Mouse (Mus musculus) forebrain, postnatal 0 days (tissue): Measurements from ENCODE around the gene Olfr555. TPM values are rescaled to one million over a fixed set of nuclear protein-coding genes. Genes with fewer than 3 reads are reported as not detected.

Source experiments
- ATAC-seq: fragments of 200-750 bp; cut with Nextera tagmentation; 2 replicates; pipeline ENCODE4 v1.8.0; 2017; ENCODE audit warnings: mild to moderate bottlenecking, moderate library complexity
- DNase-seq: peaks from one replicate; pipeline ENCODE4 v3.0.0-alpha.2; 2015
- H3K27ac ChIP-seq: fragments of 300-500 bp; sonication (generic); 2 replicates; pipeline ENCODE4 v1.5.1; 2014; ENCODE audit warnings: low read depth, mild to moderate bottlenecking, antibody characterized with exemption, low read length, moderate library complexity, mixed read lengths
- H3K27me3 ChIP-seq: fragments of 300-500 bp; sonication (generic); 2 replicates; pipeline ENCODE4 v1.6.1; 2014; ENCODE audit warnings: mild to moderate bottlenecking, low read length, mixed read lengths; ENCODE audit not compliant: insufficient read depth
- H3K36me3 ChIP-seq: fragments of 300-500 bp; sonication (generic); 2 replicates; pipeline ENCODE4 v1.6.1; 2014; ENCODE audit warnings: mild to moderate bottlenecking, moderate library complexity; ENCODE audit not compliant: insufficient read depth
- H3K4me1 ChIP-seq: fragments of 300-500 bp; sonication (generic); 2 replicates; pipeline ENCODE4 v1.6.1; 2014; ENCODE audit warnings: antibody characterized with exemption; ENCODE audit not compliant: insufficient read depth
- H3K4me2 ChIP-seq: fragments of 300-500 bp; sonication (generic); 2 replicates; pipeline ENCODE4 v1.6.1; 2014; ENCODE audit warnings: low read depth, mild to moderate bottlenecking, moderate library complexity
- H3K4me3 ChIP-seq: fragments of 300-500 bp; sonication (generic); 2 replicates; pipeline ENCODE4 v1.5.1; 2014; ENCODE audit warnings: low read depth, low read length, mixed read lengths
- H3K9ac ChIP-seq: fragments of 300-500 bp; sonication (generic); 2 replicates; pipeline ENCODE4 v1.6.1; 2014; ENCODE audit warnings: mild to moderate bottlenecking
- H3K9me3 ChIP-seq: fragments of 300-500 bp; sonication (generic); 2 replicates; pipeline ENCODE4 v1.6.1; 2016; ENCODE audit warnings: low read length
- CTCF ChIP-seq: sonication (generic); IDR thresholded peaks from 2 replicates; pipeline ENCODE4 v1.5.1; 2016; ENCODE audit warnings: antibody characterized with exemption, control low read depth, low read depth
- WGBS: fragments of 180-500 bp; shearing (Covaris S2); extraction: QIAGEN DNeasy Blood & Tissue Kit; methylation state at CpG from one replicate; pipeline ENCODE4 v1.1.7; 2014; 5-methylcytosine and 5-hydroxymethylcytosine counted together
- polyA plus RNA-seq: library from polyadenylated mRNA; unstranded; fragments of >200 nt; fragmentation: Nextera tagmentation; extraction: Ambion mirVana; gene quantifications from 2 replicates; pipeline ENCODE4 v1.2.1, GENCODE M21; 2015
- total RNA-seq: library from RNA; depleted of rRNA; stranded (reverse); fragments of >200 nt; gene quantifications from 2 replicates; pipeline ENCODE4 v1.2.3, GENCODE M21; 2014; rRNA removed

The Olfr555 gene
- total and polyA plus RNA-seq, 2 experiments from 2014 or later: not detected

DNA sequence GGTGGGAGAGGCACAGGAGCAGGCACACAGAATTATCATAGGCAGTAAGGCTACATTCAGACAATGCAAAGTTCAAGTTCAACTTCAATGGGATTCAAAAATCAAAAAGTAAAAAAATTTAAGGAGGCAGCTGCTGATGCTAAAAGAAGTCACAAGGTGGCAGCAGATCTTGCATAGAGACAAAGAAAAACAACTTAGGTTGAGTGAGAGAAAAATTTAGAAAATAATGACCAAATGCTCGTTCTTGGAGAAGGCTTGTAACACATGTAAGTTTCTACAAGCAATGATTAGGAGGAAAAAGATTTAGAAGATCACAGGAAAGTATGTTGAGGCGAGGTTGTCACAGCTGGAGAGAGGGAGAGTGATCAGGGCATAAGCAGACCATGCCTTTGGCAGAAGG lies 6.8 kb downstream of the Olfr555 start:
- ATAC-seq (no peak), DNase-seq (peak; percentile 61)
- H3K4me1 ChIP-seq: no peaks in the 10 kb centered on the region
- 27% methylated on average over 2 of the region's 2 CpGs for WGBS
- no peaks in the 10 kb centered on the region for H3K9me3 ChIP-seq
- no peaks in the 10 kb centered on the region for H3K27me3 ChIP-seq
- TF ChIP-seq CTCF: peak; percentile 69
- no peaks in the 10 kb centered on the region for H3K36me3 ChIP-seq
- no peak overlapping the region for H3K4me3 ChIP-seq
- no peak overlapping the region for H3K27ac ChIP-seq
- H3K4me2 ChIP-seq: no peak overlapping the region
- no peak overlapping the region for H3K9ac ChIP-seq

DNA sequence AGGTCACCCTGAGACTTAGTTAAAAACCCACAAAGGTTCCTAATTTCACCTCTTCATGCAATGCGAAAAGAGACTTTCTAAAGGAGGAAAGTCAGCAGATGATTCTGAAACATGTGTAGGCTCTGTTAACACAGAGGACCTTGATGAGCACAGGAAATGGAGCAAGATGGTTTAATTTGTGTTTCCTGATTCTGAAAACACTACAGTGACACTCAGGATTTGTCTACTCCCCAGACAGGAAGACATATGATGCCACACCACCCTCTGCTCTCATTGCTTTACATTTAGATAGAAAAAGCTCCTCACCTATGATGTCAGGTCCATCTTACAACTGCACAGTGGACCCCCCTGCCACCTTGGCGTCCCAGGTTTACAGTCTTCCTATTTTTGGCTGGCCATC lies 17.6 kb downstream of the Olfr555 start:
- Histone ChIP-seq H3K27ac (no peak overlapping the region), H3K4me3 (no peak overlapping the region), H3K9ac (no peak overlapping the region), H3K36me3 (no peaks in the 10 kb centered on the region), H3K9me3 (no peaks in the 10 kb centered on the region), H3K4me2 (no peak overlapping the region), H3K27me3 (no peaks in the 10 kb centered on the region), H3K4me1 (no peaks in the 10 kb centered on the region)
- 81% methylated on average over 2 of the region's 2 CpGs for WGBS
- no peak for ATAC-seq
- TF ChIP-seq CTCF: no peak
- no peak for DNase-seq

- H3K4me1 ChIP-seq: no peaks in the 10 kb centered on the region; the same call in 1 of the 2 replicates
- H3K27ac ChIP-seq: no peak overlapping the region
- ATAC-seq (no peak), DNase-seq (no peak)
- H3K36me3 ChIP-seq: no peaks in the 10 kb centered on the region
- H3K4me3 ChIP-seq: no peak overlapping the region
- H3K27me3 ChIP-seq: no peaks in the 10 kb centered on the region
- no peaks in the 10 kb centered on the region for H3K9me3 ChIP-seq
- no peak overlapping the region for H3K4me2 ChIP-seq
- no peak overlapping the region for H3K9ac ChIP-seq
- no peak for TF ChIP-seq CTCF
- WGBS: 91% methylated on average over 1 of the region's 1 CpGs
Observed at GRCm38 (mm10) chr7:102681916-102682315, 23.3 kb downstream of the Olfr555 start.

- H3K4me2 ChIP-seq: peak within 1 kb of the TSS; percentile 79
- no peaks in the 10 kb centered on the region; the same call in 1 of the 2 replicates for H3K4me1 ChIP-seq
- no peaks in the 10 kb centered on the region for H3K27me3 ChIP-seq
- no peak for TF ChIP-seq CTCF
- peak; percentile 90 for DNase-seq
- peak; percentile 100 for ATAC-seq
- H3K9ac ChIP-seq: peak within 1 kb of the TSS; percentile 56
- peak within 1 kb of the TSS; percentile 60 for H3K4me3 ChIP-seq
- 0 out of 2 replicates have a peak within 1 kb of the TSS, but pooled peaks have one; percentile 50 for H3K27ac ChIP-seq
- no peaks in the 10 kb centered on the region for H3K36me3 ChIP-seq
- WGBS: 1% methylated on average over 40 of the region's 40 CpGs
- H3K9me3 ChIP-seq: no peaks in the 10 kb centered on the region
Observed at GRCm38 (mm10) chr7:102686944-102687501, 28.4 kb downstream of the Olfr555 start, which contains the start of gene Trim68. Trim68 (minus strand) TSS chr7:102687327.

DNA sequence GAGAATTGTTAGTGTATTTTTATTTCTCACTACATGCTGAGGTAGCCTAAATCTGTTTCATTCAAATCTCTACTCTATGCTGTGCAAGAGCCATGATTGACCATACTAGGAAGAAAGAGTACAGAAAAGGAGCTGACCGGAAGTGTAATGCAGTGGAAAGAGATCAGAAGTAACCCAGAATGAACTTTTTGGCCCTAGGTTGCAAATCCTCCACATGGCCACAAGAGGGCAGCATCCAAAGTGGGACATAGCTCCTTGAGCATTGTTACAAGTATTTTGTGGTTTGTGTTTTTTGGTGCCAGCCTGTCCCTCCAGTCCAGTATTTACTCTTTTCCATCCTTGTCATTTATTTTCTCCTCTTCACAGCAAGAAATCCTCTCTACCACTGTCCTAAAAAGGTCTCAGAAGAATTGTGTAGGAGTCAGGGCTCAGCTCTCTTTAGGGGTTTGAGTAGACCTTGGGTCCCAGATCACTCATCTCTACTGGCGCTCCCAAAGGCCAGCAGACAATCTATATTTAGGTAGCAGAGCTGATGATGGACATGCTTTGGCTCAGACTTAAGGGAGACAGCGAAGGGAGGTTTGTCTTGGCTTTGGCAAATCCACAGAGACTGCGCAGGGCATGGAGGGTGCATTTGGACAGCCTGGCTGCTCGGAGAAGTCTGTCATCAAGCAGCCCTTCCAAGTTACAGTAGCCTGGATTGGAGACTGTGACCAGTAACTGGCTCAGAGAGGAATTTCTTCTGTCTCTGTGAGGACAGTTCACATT lies 36.9 kb downstream of the Olfr555 start, which contains the start of gene Olfr557:
TSS of gene Olfr557 (plus strand) at position 553 of the 768 bp plus-strand sequence.
- Histone ChIP-seq H3K4me1 (no peaks in the 10 kb centered on the region), H3K4me2 (no peak within 1 kb of the TSS), H3K9me3 (no peaks in the 10 kb centered on the region), H3K27me3 (no peaks in the 10 kb centered on the region), H3K36me3 (no peaks in the 10 kb centered on the region), H3K27ac (no peak within 1 kb of the TSS), H3K9ac (no peak within 1 kb of the TSS), H3K4me3 (no peak within 1 kb of the TSS)
- DNase-seq: peak; percentile 55
- WGBS: 81% methylated on average over 5 of the region's 5 CpGs
- TF ChIP-seq CTCF: peak; percentile 82
- no peak for ATAC-seq

- Histone ChIP-seq H3K9me3 (no peaks in the 10 kb centered on the region), H3K4me2 (no peak overlapping the region), H3K9ac (no peak overlapping the region), H3K4me1 (no peaks in the 10 kb centered on the region), H3K36me3 (no peaks in the 10 kb centered on the region), H3K4me3 (no peak overlapping the region), H3K27me3 (no peaks in the 10 kb centered on the region), H3K27ac (no peak overlapping the region)
- DNase-seq (no peak), ATAC-seq (no peak)
- 90% methylated on average over 7 of the region's 7 CpGs for WGBS
- no peak for TF ChIP-seq CTCF
Observed at GRCm38 (mm10) chr7:102698461-102698860, 39.8 kb downstream of the Olfr555 start.

DNA sequence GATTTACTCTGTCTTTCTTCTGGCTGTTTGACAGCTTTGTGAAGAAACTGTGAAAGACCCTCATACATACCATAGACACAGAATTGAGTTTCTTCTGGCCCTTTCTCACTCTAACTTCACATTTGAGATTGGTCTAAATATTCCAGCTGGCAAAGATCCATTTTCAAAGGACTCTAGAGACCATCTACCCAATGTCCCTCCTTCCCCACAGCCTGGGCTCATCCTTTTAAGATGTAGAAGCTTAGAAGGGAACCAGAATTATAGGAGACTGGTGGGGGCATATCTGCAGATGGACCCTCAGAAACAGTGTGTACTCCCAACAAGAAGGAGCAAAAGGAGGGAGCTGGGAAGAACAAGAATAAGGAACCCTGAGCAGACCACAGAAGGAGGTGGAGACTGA lies 43.3 kb downstream of the Olfr555 start, which contains the start of gene Olfr558:
TSS of gene Olfr558 (plus strand) at position 301 of the 400 bp plus-strand sequence.
- no peak within 1 kb of the TSS for H3K4me3 ChIP-seq
- TF ChIP-seq CTCF: no peak

More for the DNA sequence above, 43.3 kb downstream of the Olfr555 start, which contains the start of gene Olfr558:
- DNase-seq (no peak), ATAC-seq (no peak)
- Histone ChIP-seq H3K4me2 (no peak within 1 kb of the TSS), H3K36me3 (no peaks in the 10 kb centered on the region), H3K9me3 (no peaks in the 10 kb centered on the region), H3K27me3 (no peaks in the 10 kb centered on the region), H3K9ac (no peak within 1 kb of the TSS), H3K27ac (no peak within 1 kb of the TSS), H3K4me1 (no peaks in the 10 kb centered on the region)

Other genes starting within 250 kb of the Olfr555 start
- gene Rrm1, start 217.1 kb upstream of the Olfr555 start, total RNA-seq: 31.9 and 40.0 TPM in 2 replicates
- 25.6 and 30.9 TPM in 2 replicates for gene Rrm1, start 217.1 kb upstream of the Olfr555 start, polyA plus RNA-seq
- gene Olfr543, start 177.1 kb upstream of the Olfr555 start, total RNA-seq: not detected in 2 replicates
- 0.23 and 0.25 TPM in 2 replicates for gene Olfr543, start 177.1 kb upstream of the Olfr555 start, polyA plus RNA-seq
- gene Olfr544, start 170.5 kb upstream of the Olfr555 start, total RNA-seq: not detected in 2 replicates
- gene Olfr544, start 170.5 kb upstream of the Olfr555 start, polyA plus RNA-seq: 0.04 and 0.05 TPM in 2 replicates
- gene Olfr545, start 159.2 kb upstream of the Olfr555 start, total RNA-seq: 0.24 TPM in 1 of 2 replicates, not detected in the other
- gene Olfr545, start 159.2 kb upstream of the Olfr555 start, polyA plus RNA-seq: 0.05 and 0.08 TPM in 2 replicates
- not detected in 2 replicates for gene Olfr547, start 124.1 kb upstream of the Olfr555 start, total RNA-seq
- gene Olfr547, start 124.1 kb upstream of the Olfr555 start, polyA plus RNA-seq: not detected in 2 replicates
- gene Olfr548-ps1, start 117.9 kb upstream of the Olfr555 start, total RNA-seq: not detected in 2 replicates
- not detected in 2 replicates for gene Olfr548-ps1, start 117.9 kb upstream of the Olfr555 start, polyA plus RNA-seq
- not detected in 2 replicates for gene Olfr549, start 109.0 kb upstream of the Olfr555 start, total RNA-seq
- not detected in 2 replicates for gene Olfr549, start 109.0 kb upstream of the Olfr555 start, polyA plus RNA-seq
- 1.5 and 3.5 TPM in 2 replicates for gene Trim21, start 93.3 kb upstream of the Olfr555 start, total RNA-seq
- 0.30 and 0.38 TPM in 2 replicates for gene Trim21, start 93.3 kb upstream of the Olfr555 start, polyA plus RNA-seq
- not detected in 2 replicates for gene Olfr550, start 87.4 kb upstream of the Olfr555 start, total RNA-seq
- gene Olfr550, start 87.4 kb upstream of the Olfr555 start, polyA plus RNA-seq: not detected in 2 replicates
- not detected in 2 replicates for gene Olfr551, start 66.9 kb upstream of the Olfr555 start, total RNA-seq
- gene Olfr551, start 66.9 kb upstream of the Olfr555 start, polyA plus RNA-seq: not detected in 2 replicates
- not detected in 2 replicates for gene Olfr552, start 61.1 kb upstream of the Olfr555 start, total RNA-seq
- gene Olfr552, start 61.1 kb upstream of the Olfr555 start, polyA plus RNA-seq: not detected in 2 replicates
- not detected in 2 replicates for gene Olfr553, start 40.6 kb upstream of the Olfr555 start, total RNA-seq
- gene Olfr553, start 40.6 kb upstream of the Olfr555 start, polyA plus RNA-seq: not detected in 2 replicates
- gene Olfr554, start 20.4 kb upstream of the Olfr555 start, total RNA-seq: not detected in 2 replicates
- not detected in 2 replicates for gene Olfr554, start 20.4 kb upstream of the Olfr555 start, polyA plus RNA-seq
- not detected in 2 replicates for gene Olfr556, start 6.1 kb downstream of the Olfr555 start, total RNA-seq
- not detected in 2 replicates for gene Olfr556, start 6.1 kb downstream of the Olfr555 start, polyA plus RNA-seq
- 4.2 and 6.8 TPM in 2 replicates for gene Trim68, start 28.5 kb downstream of the Olfr555 start, total RNA-seq
- 2.2 and 4.0 TPM in 2 replicates for gene Trim68, start 28.5 kb downstream of the Olfr555 start, polyA plus RNA-seq
- not detected in 2 replicates for gene Olfr557, start 37.1 kb downstream of the Olfr555 start, total RNA-seq
- not detected in 2 replicates for gene Olfr557, start 37.1 kb downstream of the Olfr555 start, polyA plus RNA-seq
- not detected in 2 replicates for gene Olfr558, start 43.4 kb downstream of the Olfr555 start, total RNA-seq
- 0.04 TPM in 1 of 2 replicates, not detected in the other for gene Olfr558, start 43.4 kb downstream of the Olfr555 start, polyA plus RNA-seq
- gene Olfr33, start 60.2 kb downstream of the Olfr555 start, total RNA-seq: not detected in 2 replicates
- not detected in 2 replicates for gene Olfr33, start 60.2 kb downstream of the Olfr555 start, polyA plus RNA-seq
- not detected in 2 replicates for gene Olfr559, start 68.7 kb downstream of the Olfr555 start, total RNA-seq
- not detected in 2 replicates for gene Olfr559, start 68.7 kb downstream of the Olfr555 start, polyA plus RNA-seq
- not detected in 2 replicates for gene Olfr560, start 100.5 kb downstream of the Olfr555 start, total RNA-seq
- gene Olfr560, start 100.5 kb downstream of the Olfr555 start, polyA plus RNA-seq: not detected in 2 replicates
- gene Olfr78, start 100.6 kb downstream of the Olfr555 start, total RNA-seq: not detected in 2 replicates
- gene Olfr78, start 100.6 kb downstream of the Olfr555 start, polyA plus RNA-seq: 0.04 TPM in 1 of 2 replicates, not detected in the other
- not detected in 2 replicates for gene Olfr561, start 112.4 kb downstream of the Olfr555 start, total RNA-seq
- not detected in 2 replicates for gene Olfr561, start 112.4 kb downstream of the Olfr555 start, polyA plus RNA-seq
- not detected in 2 replicates for gene Olfr564, start 144.7 kb downstream of the Olfr555 start, total RNA-seq
- not detected in 2 replicates for gene Olfr564, start 144.7 kb downstream of the Olfr555 start, polyA plus RNA-seq
- gene Olfr566, start 199.9 kb downstream of the Olfr555 start, total RNA-seq: not detected in 2 replicates
- gene Olfr566, start 199.9 kb downstream of the Olfr555 start, polyA plus RNA-seq: not detected in 2 replicates
- gene Olfr568, start 218.3 kb downstream of the Olfr555 start, total RNA-seq: not detected in 2 replicates
- gene Olfr568, start 218.3 kb downstream of the Olfr555 start, polyA plus RNA-seq: not detected in 2 replicates
- not detected in 2 replicates for gene Olfr569, start 232.1 kb downstream of the Olfr555 start, total RNA-seq
- gene Olfr569, start 232.1 kb downstream of the Olfr555 start, polyA plus RNA-seq: not detected in 2 replicates
- not detected in 2 replicates for gene Olfr570, start 235.8 kb downstream of the Olfr555 start, total RNA-seq
- gene Olfr570, start 235.8 kb downstream of the Olfr555 start, polyA plus RNA-seq: 0.23 TPM in 1 of 2 replicates, not detected in the other